Mouse (Mus musculus) spleen, adult 2 months (tissue): Measurements from ENCODE around the gene Hand1. TPM values are rescaled to one million over a fixed set of nuclear protein-coding genes. Genes with fewer than 3 reads are reported as not detected.

Experiments used
- DNase-seq, 2 experiments: peaks; one replicate each; pipeline versions ENCODE4 v3.0.0 to v3.0.0-alpha.2; 2012 to 2021; ENCODE audit warnings: low spot score in 2 of 2, low read depth in 1 of 2
- H3K27ac ChIP-seq: fragments of 200-500 bp; 2 replicates; pipeline ENCODE4 v1.5.1; 2012; ENCODE audit warnings: low read length, inconsistent platforms; ENCODE audit not compliant: insufficient read depth
- H3K27me3 ChIP-seq: fragments of 200-500 bp; 2 replicates; pipeline ENCODE4 v1.6.1; 2012; ENCODE audit warnings: mild to moderate bottlenecking, moderate library complexity, low read length, inconsistent platforms; ENCODE audit not compliant: control insufficient read depth, insufficient read depth
- H3K36me3 ChIP-seq: fragments of 200-500 bp; 2 replicates; pipeline ENCODE4 v1.6.1; 2012; ENCODE audit warnings: mild to moderate bottlenecking, low read length, inconsistent platforms; ENCODE audit not compliant: control insufficient read depth, insufficient read depth
- H3K4me1 ChIP-seq: fragments of 200-500 bp; 2 replicates; pipeline ENCODE4 v1.6.1; 2011; ENCODE audit warnings: inconsistent platforms; ENCODE audit not compliant: control insufficient read depth, insufficient read depth, insufficient read length
- H3K4me3 ChIP-seq: fragments of 200-500 bp; 2 replicates; pipeline ENCODE4 v1.5.1; 2011; ENCODE audit warnings: mild to moderate bottlenecking, inconsistent platforms; ENCODE audit not compliant: insufficient read depth, insufficient read length; ENCODE audit errors: extremely low read depth
- CTCF ChIP-seq: fragments of 200-500 bp; IDR thresholded peaks from 2 replicates; pipeline ENCODE4 v1.5.1; 2011; ENCODE audit warnings: mild to moderate bottlenecking, inconsistent platforms; ENCODE audit not compliant: insufficient read depth, insufficient read length, insufficient replicate concordance; ENCODE audit errors: extremely low read depth
- POLR2A ChIP-seq: fragments of 200-500 bp; IDR thresholded peaks from 2 replicates; pipeline ENCODE4 v1.6.1; 2011; ENCODE audit warnings: low read depth, low read length, inconsistent platforms
- WGBS: fragments of 180-500 bp; shearing (Covaris S2); methylation state at CpG from one replicate; pipeline ENCODE4 v1.1.7; 2018; 5-methylcytosine and 5-hydroxymethylcytosine counted together
- polyA plus RNA-seq: library from polyadenylated mRNA; depleted of rRNA; stranded (reverse); fragments of >200 nt; gene quantifications from 2 replicates; pipeline ENCODE4 v1.2.3, GENCODE M21; 2012

The Hand1 gene
- polyA plus RNA-seq, 1 experiment = not detected

DNA sequence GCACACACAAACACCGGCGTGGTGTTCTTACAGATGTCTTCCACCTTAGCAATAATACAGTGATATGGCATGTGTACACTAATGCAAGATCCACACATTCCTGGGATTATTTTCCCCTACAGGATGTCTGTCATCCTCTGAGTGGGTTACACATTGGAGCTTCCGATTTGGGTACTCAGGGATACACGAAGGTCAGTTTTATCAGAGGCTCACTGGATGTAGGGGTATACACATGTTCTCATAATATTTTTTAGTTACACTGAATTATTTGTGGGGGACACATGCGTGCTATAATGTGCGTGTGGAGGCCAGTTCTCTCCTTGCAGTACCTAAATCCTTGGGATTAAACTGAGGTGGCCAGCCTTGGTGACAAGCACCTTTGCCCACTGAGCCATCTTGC lies 1.4 kb upstream of the Hand1 start:
- Histone ChIP-seq H3K27ac (no peak overlapping the region), H3K27me3 (peaks cover 35% of the 10 kb centered on the region), H3K36me3 (no peaks in the 10 kb centered on the region), H3K4me1 (no peaks in the 10 kb centered on the region), H3K4me3 (no peak overlapping the region)
- TF ChIP-seq POLR2A (no peak), CTCF (no peak)
- 29% methylated on average over 6 of the region's 6 CpGs for WGBS
- DNase-seq = no peak

DNA sequence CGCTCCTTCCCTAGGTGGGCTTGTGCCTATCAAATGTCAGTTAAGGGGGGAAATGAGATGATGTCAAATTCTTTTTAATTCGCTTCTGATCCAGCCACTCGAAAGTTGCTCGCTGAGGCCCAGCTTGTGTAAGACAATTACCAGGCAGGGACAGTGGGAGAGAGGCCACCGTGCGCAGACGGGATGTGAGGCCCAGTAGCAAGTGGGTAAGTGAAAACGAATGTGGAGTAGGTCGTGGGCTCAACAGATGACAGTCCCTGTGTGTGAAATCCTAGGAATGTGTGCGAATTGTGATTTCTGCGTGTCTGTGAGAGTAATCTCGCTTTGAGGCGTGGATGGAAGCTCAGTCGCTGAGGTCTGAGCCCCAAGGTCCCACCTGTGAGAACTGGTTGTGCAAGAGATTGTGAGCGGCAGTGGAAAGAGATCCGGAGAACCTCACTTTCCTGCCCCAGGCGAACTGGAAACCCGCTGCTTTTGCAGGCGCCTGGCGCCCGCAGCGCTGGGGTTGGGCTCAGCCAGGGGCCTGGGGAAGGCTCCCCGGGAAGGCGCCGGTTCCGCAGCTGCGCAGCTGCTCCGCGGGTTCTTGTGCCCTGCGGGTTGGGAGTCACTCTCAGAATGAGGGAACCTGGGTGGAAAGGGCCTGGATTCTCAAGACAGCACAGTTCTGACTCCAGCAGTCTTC lies 819 bp upstream of the Hand1 start:
- Histone ChIP-seq H3K4me3 (no peak overlapping the region), H3K4me1 (no peaks in the 10 kb centered on the region), H3K27ac (no peak overlapping the region), H3K36me3 (no peaks in the 10 kb centered on the region), H3K27me3 (peaks cover 36% of the 10 kb centered on the region)
- WGBS = 10% methylated on average over 30 of the region's 30 CpGs
- TF ChIP-seq CTCF (no peak), POLR2A (no peak)
- no peak for DNase-seq

DNA sequence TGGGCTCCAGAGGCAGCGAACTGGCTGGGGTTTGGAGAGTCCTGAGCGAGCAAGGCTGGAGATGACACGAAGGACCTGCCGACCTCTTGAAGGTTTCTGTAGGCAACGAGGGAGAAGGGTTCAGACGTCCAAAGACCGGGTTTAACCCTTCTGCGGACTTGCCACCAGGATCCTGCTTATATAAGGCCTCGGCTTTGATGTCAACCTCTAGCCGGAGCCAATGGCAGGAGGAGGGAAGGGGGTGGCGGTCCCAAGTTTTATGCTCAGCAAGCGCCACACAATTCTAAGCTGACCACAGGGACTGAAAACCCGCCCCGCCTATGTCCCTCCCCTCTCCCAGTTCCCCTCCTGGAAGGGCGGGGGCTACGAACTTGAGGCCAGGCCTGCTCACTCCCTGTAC lies 757 bp downstream of the Hand1 start:
- H3K36me3 ChIP-seq = no peaks in the 10 kb centered on the region
- whole genome bisulfite sequencing = 37% methylated on average over 16 of the region's 16 CpGs
- TF ChIP-seq CTCF (no peak), POLR2A (no peak)
- peaks cover 4% of the 10 kb centered on the region; the same call in 1 of the 2 replicates for H3K4me1 ChIP-seq
- no peak overlapping the region for H3K4me3 ChIP-seq
- H3K27me3 ChIP-seq = peaks cover 40% of the 10 kb centered on the region
- H3K27ac ChIP-seq = no peak overlapping the region
- no peak for DNase-seq

DNA sequence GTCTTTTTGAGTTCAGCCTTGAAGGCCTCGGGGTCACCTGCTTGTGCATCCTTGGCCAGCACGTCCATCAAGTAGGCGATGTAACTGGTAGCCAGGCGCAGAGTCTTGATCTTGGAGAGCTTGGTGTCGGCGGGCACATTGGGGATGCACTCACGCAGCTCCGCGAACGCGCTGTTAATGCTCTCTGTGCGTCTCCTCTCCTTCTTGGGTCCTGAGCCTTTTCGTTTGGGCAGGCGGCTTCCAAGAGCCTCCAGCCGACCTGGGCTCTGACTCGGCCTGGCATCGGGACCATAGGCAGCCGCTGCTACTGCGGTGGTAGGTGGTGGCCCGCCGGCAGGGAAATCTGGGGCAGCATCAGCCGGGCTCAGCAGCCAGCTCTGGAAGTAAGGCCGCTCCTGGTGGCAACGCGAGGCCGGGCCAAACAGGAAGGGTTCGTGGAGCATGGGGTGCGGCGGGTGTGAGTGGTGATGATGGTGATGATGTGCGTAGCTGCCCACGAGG lies 1.3 kb downstream of the Hand1 start:
- WGBS = 22% methylated on average over 31 of the region's 31 CpGs
- no peaks in the 10 kb centered on the region for H3K36me3 ChIP-seq
- no peak for TF ChIP-seq CTCF
- TF ChIP-seq POLR2A = no peak
- DNase-seq = no peak
- peaks cover 37% of the 10 kb centered on the region for H3K27me3 ChIP-seq
- H3K4me1 ChIP-seq = peaks cover 4% of the 10 kb centered on the region; the same call in 1 of the 2 replicates
- no peak overlapping the region for H3K4me3 ChIP-seq
- H3K27ac ChIP-seq = no peak overlapping the region

GRCm38 (mm10) chr11:57829871-57830775 lies 2.5 kb downstream of the Hand1 start:
- DNase-seq = no peak
- 72% methylated on average over 17 of the region's 17 CpGs for WGBS
- Histone ChIP-seq H3K27ac (no peak overlapping the region), H3K4me1 (peaks cover 4% of the 10 kb centered on the region; the same call in 1 of the 2 replicates), H3K27me3 (peaks cover 35% of the 10 kb centered on the region), H3K36me3 (no peaks in the 10 kb centered on the region), H3K4me3 (no peak overlapping the region)
- TF ChIP-seq CTCF (no peak), POLR2A (no peak)

DNA sequence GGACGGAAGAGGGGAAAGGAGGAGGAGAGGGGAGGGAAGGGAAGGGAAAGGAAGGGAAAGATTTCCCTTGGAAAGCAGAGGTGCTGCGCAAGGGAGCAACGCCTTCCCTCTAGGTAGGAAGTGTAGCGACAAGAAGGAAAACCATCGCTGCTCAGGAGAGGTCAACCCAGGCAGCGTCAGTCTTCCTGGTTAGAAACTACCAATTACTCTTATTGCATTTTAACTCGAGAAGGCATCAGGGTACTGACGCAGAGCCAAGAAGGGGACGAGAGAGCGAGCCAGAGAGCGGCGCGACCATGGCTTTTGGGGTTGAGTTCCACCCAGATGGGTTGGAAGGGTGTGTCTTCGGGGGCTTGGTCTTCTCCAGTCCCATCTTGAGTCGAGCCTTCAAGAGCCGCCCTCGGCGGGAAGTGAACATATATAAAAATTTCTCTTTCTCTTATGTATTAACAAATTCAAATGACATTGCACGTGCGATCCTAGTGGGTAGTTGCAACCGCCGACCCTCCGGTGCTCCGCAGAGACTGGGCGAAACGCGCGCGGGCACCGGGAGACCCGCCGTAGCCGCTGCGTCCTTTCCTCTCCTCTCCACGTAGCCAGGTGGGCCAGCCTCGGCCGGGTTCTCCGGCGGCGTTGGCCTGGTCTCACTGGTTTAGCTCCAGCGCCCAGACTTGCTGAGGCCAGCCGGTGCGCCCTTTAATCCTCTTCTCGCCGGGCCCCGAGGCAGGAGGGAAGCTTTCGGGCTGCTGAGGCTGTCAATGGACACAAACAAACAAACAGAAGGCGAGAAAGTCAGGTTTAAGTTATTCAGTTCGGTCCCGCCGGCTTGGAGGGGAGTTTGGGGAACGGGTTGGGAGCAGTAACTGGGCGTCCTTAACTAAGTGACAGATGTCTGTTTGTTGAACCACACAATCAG lies 3.4 kb downstream of the Hand1 start:
- Histone ChIP-seq H3K4me1 (peaks cover 4% of the 10 kb centered on the region; the same call in 1 of the 2 replicates), H3K27ac (no peak overlapping the region), H3K36me3 (no peaks in the 10 kb centered on the region), H3K27me3 (peaks cover 35% of the 10 kb centered on the region), H3K4me3 (no peak overlapping the region)
- TF ChIP-seq CTCF = no peak
- no peak for TF ChIP-seq POLR2A
- 14% methylated on average over 53 of the region's 53 CpGs for WGBS
- DNase-seq = no peak
